Mouse (Mus musculus) lung, embryonic 16.5 days (tissue): ENCODE results near the gene Irf3. TPM values are rescaled to one million over a fixed set of nuclear protein-coding genes. Genes with fewer than 3 reads are reported as not detected.

Source experiments
- ATAC-seq: fragments of 200-750 bp; cut with Nextera tagmentation; 2 replicates; pipeline ENCODE4 v1.8.0; 2017; ENCODE audit warnings: low read depth, mild to moderate bottlenecking, moderate library complexity
- H3K27ac ChIP-seq: fragments of 300-500 bp; sonication (generic); 2 replicates; pipeline ENCODE4 v1.5.1; 2014; ENCODE audit warnings: mild to moderate bottlenecking, control low read depth, low read length
- H3K27me3 ChIP-seq: fragments of 300-500 bp; sonication (generic); 2 replicates; pipeline ENCODE4 v1.6.1; 2014; ENCODE audit warnings: low read depth, low read length, mixed read lengths; ENCODE audit not compliant: control insufficient read depth, insufficient read depth
- H3K36me3 ChIP-seq: fragments of 300-500 bp; sonication (generic); 2 replicates; pipeline ENCODE4 v1.6.1; 2014; ENCODE audit warnings: low read length; ENCODE audit not compliant: control insufficient read depth, insufficient read depth
- H3K4me1 ChIP-seq: fragments of 300-500 bp; sonication (generic); replicated peaks from 2 replicates; pipeline ENCODE4 v1.6.1; 2014; ENCODE audit warnings: low read length, mixed read lengths; ENCODE audit not compliant: control insufficient read depth, insufficient read depth
- H3K4me2 ChIP-seq: fragments of 300-500 bp; sonication (generic); 2 replicates; pipeline ENCODE4 v1.6.1; 2014; ENCODE audit warnings: low read depth, low read length, control low read depth
- H3K4me3 ChIP-seq: fragments of 300-500 bp; sonication (generic); 2 replicates; pipeline ENCODE4 v1.5.1; 2014; ENCODE audit warnings: mild to moderate bottlenecking, low read length, control low read depth
- H3K9ac ChIP-seq: fragments of 300-500 bp; sonication (generic); 2 replicates; pipeline ENCODE4 v1.6.1; 2014; ENCODE audit warnings: low read length, control low read depth
- H3K9me3 ChIP-seq: fragments of 300-500 bp; sonication (generic); 2 replicates; pipeline ENCODE4 v1.6.1; 2016; ENCODE audit warnings: low read length; ENCODE audit not compliant: control insufficient read depth
- WGBS: fragments of 180-500 bp; shearing (Covaris S2); extraction: QIAGEN DNeasy Blood & Tissue Kit; methylation state at CpG from one replicate; pipeline ENCODE4 v1.1.7; 2014; 5-methylcytosine and 5-hydroxymethylcytosine counted together
- polyA plus RNA-seq: library from polyadenylated mRNA; unstranded; fragments of >200 nt; fragmentation: Nextera tagmentation; extraction: Ambion mirVana; gene quantifications from 2 replicates; pipeline ENCODE4 v1.2.1, GENCODE M21; 2015

The Irf3 gene
- polyA plus RNA-seq, 1 experiment from 2014 or later = 96.5 TPM

- no peaks in the 10 kb centered on the region for H3K9me3 ChIP-seq
- H3K4me3 ChIP-seq = no peak overlapping the region; the same call in 1 of the 2 replicates
- 57% methylated on average over 7 of the region's 7 CpGs for WGBS
- no peaks in the 10 kb centered on the region for H3K27me3 ChIP-seq
- ATAC-seq = no peak
- peak overlapping the region; percentile 71; the same call in 1 of the 2 replicates for H3K4me2 ChIP-seq
- peaks cover 20% of the 10 kb centered on the region for H3K4me1 ChIP-seq
- peak overlapping the region; percentile 10 for H3K9ac ChIP-seq
- no peak overlapping the region for H3K27ac ChIP-seq
- H3K36me3 ChIP-seq = peaks cover 31% of the 10 kb centered on the region
These were observed 13.3 kb upstream of the Irf3 start for GRCm38 (mm10) chr7:44983944-44984832.

GRCm38 (mm10) chr7:44984833-44985164 is 12.6 kb upstream of the Irf3 start:
- ATAC-seq = no peak
- H3K9ac ChIP-seq = no peak overlapping the region; the same call in 1 of the 2 replicates
- no peak overlapping the region for H3K27ac ChIP-seq
- H3K27me3 ChIP-seq = no peaks in the 10 kb centered on the region
- WGBS = 34% methylated on average over 3 of the region's 3 CpGs
- no peaks in the 10 kb centered on the region for H3K9me3 ChIP-seq
- peak overlapping the region; percentile 71 for H3K4me2 ChIP-seq
- H3K36me3 ChIP-seq = peaks cover 26% of the 10 kb centered on the region
- H3K4me3 ChIP-seq = peak overlapping the region; percentile 95; the same call in 1 of the 2 replicates
- peaks cover 20% of the 10 kb centered on the region for H3K4me1 ChIP-seq

GRCm38 (mm10) chr7:44985595-44986191 is 11.8 kb upstream of the Irf3 start:
- H3K4me3 ChIP-seq = peak overlapping the region; percentile 95
- H3K4me1 ChIP-seq = peaks cover 20% of the 10 kb centered on the region
- H3K27ac ChIP-seq = peak overlapping the region; percentile 90
- ATAC-seq = peak; percentile 13; the same call in 1 of the 2 replicates
- peak overlapping the region; percentile 93 for H3K9ac ChIP-seq
- WGBS = 1% methylated on average over 44 of the region's 45 CpGs
- H3K36me3 ChIP-seq = peaks cover 20% of the 10 kb centered on the region
- no peaks in the 10 kb centered on the region for H3K27me3 ChIP-seq
- H3K4me2 ChIP-seq = peak overlapping the region; percentile 71
- H3K9me3 ChIP-seq = no peaks in the 10 kb centered on the region

- peaks cover 20% of the 10 kb centered on the region for H3K4me1 ChIP-seq
- no peaks in the 10 kb centered on the region for H3K9me3 ChIP-seq
- peaks cover 18% of the 10 kb centered on the region for H3K36me3 ChIP-seq
- H3K4me2 ChIP-seq = peak within 1 kb of the TSS; percentile 71
- peak within 1 kb of the TSS; percentile 95 for H3K4me3 ChIP-seq
- whole genome bisulfite sequencing = under 1% methylated on average over 42 of the region's 42 CpGs
- H3K27me3 ChIP-seq = no peaks in the 10 kb centered on the region
- peak within 1 kb of the TSS; percentile 91 for H3K27ac ChIP-seq
- peak; percentile 95 for ATAC-seq
- H3K9ac ChIP-seq = peak within 1 kb of the TSS; percentile 93
These were observed 11.1 kb upstream of the Irf3 start, which contains the start of gene Prmt1 for GRCm38 (mm10) chr7:44986192-44986878. Gene Prmt1, minus strand, starts transcription at chr7:44986568.

GRCm38 (mm10) chr7:44986879-44987718 is 10.3 kb upstream of the Irf3 start:
- Histone ChIP-seq H3K36me3 (peaks cover 14% of the 10 kb centered on the region), H3K27me3 (no peaks in the 10 kb centered on the region), H3K9ac (peak overlapping the region; percentile 77), H3K4me2 (peak overlapping the region; percentile 52), H3K4me1 (peaks cover 20% of the 10 kb centered on the region), H3K4me3 (peak overlapping the region; percentile 95), H3K9me3 (no peaks in the 10 kb centered on the region), H3K27ac (peak overlapping the region; percentile 91)
- ATAC-seq = peak; percentile 11
- WGBS = under 1% methylated on average over 29 of the region's 29 CpGs

- H3K4me3 ChIP-seq = peak overlapping the region; percentile 82
- no peaks in the 10 kb centered on the region for H3K9me3 ChIP-seq
- H3K4me2 ChIP-seq = peak overlapping the region; percentile 96
- peak overlapping the region; percentile 85 for H3K27ac ChIP-seq
- peaks cover 31% of the 10 kb centered on the region for H3K4me1 ChIP-seq
- H3K9ac ChIP-seq = peak overlapping the region; percentile 86
- H3K27me3 ChIP-seq = no peaks in the 10 kb centered on the region
- ATAC-seq = no peak
- WGBS = 5% methylated on average over 10 of the region's 10 CpGs
- H3K36me3 ChIP-seq = peaks cover 33% of the 10 kb centered on the region
These were observed 776 bp upstream of the Irf3 start for GRCm38 (mm10) chr7:44996672-44997071.

- no peak for ATAC-seq
- Histone ChIP-seq H3K9me3 (no peaks in the 10 kb centered on the region), H3K9ac (peak overlapping the region; percentile 80), H3K27me3 (no peaks in the 10 kb centered on the region), H3K4me2 (peak overlapping the region; percentile 89), H3K4me3 (peak overlapping the region; percentile 82), H3K36me3 (peaks cover 36% of the 10 kb centered on the region), H3K4me1 (peaks cover 31% of the 10 kb centered on the region), H3K27ac (peak overlapping the region; percentile 85)
- WGBS = under 1% methylated on average over 15 of the region's 15 CpGs
These were observed 536 bp downstream of the Irf3 start for GRCm38 (mm10) chr7:44997940-44998428.

GRCm38 (mm10) chr7:44998501-44998955 is 1.1 kb downstream of the Irf3 start, which contains the start of gene Bcl2l12:
Gene Bcl2l12, minus strand, starts transcription at chr7:44998712.
- WGBS = 0% methylated on average over 18 of the region's 18 CpGs
- ATAC-seq = peak; percentile 15; the same call in 1 of the 2 replicates

More at GRCm38 (mm10) chr7:44998501-44998955, 1.1 kb downstream of the Irf3 start, which contains the start of gene Bcl2l12:
- peak within 1 kb of the TSS; percentile 89 for H3K4me2 ChIP-seq
- H3K36me3 ChIP-seq = peaks cover 39% of the 10 kb centered on the region
- peak within 1 kb of the TSS; percentile 80 for H3K9ac ChIP-seq
- H3K27ac ChIP-seq = peak within 1 kb of the TSS; percentile 85
- peak within 1 kb of the TSS; percentile 82 for H3K4me3 ChIP-seq
- H3K9me3 ChIP-seq = no peaks in the 10 kb centered on the region
- H3K27me3 ChIP-seq = no peaks in the 10 kb centered on the region
- peaks cover 31% of the 10 kb centered on the region for H3K4me1 ChIP-seq
